Mouse (Mus musculus): ENCODE results near the gene Gm17349. TPM values are rescaled to one million over a fixed set of nuclear protein-coding genes. Genes with fewer than 3 reads are reported as not detected.

The Gm17349 gene
- polyA plus RNA-seq, 1 experiment = 1.00 TPM

- no peak for DNase-seq (ENCODE audit: extremely low spot score in 1 of 2, low spot score in 1 of 2)
These were observed 13.3 kb upstream of the Gm17349 start for GRCm38 (mm10) chr15:99718461-99719021.

- peak in 1 of 2 experiments; percentile 80 for DNase-seq (ENCODE audit: extremely low spot score in 1 of 2, low spot score in 1 of 2)
These were observed 12.4 kb upstream of the Gm17349 start, which contains the start of gene Gpd1 for GRCm38 (mm10) chr15:99717386-99718334. Gene Gpd1, plus strand, starts transcription at chr15:99717515.

- DNase-seq (ENCODE audit: extremely low spot score in 1 of 2, low spot score in 1 of 2) = peak in 1 of 2 experiments; percentile 68
These were observed 11.5 kb upstream of the Gm17349 start for GRCm38 (mm10) chr15:99716814-99717213.

- DNase-seq (ENCODE audit: extremely low spot score in 1 of 2, low spot score in 1 of 2) = peak in 1 of 2 experiments; percentile 57
These were observed 10.9 kb upstream of the Gm17349 start for GRCm38 (mm10) chr15:99715982-99716746.

GRCm38 (mm10) chr15:99715361-99715865, 10.1 kb upstream of the Gm17349 start:
- peak in 1 of 2 experiments; percentile 76 for DNase-seq (ENCODE audit: extremely low spot score in 1 of 2, low spot score in 1 of 2)

GRCm38 (mm10) chr15:99714858-99715257, 9.6 kb upstream of the Gm17349 start:
- DNase-seq (ENCODE audit: extremely low spot score in 1 of 2, low spot score in 1 of 2) = peak; percentile 83 to 96

- no peak for DNase-seq (ENCODE audit: extremely low spot score in 1 of 2, low spot score in 1 of 2)
These were observed 8.9 kb upstream of the Gm17349 start for GRCm38 (mm10) chr15:99714206-99714605.

- no peak for DNase-seq (ENCODE audit: extremely low spot score in 1 of 2, low spot score in 1 of 2)
These were observed 8.3 kb upstream of the Gm17349 start for GRCm38 (mm10) chr15:99713569-99713968.

- no peak for DNase-seq (ENCODE audit: extremely low spot score in 1 of 2, low spot score in 1 of 2)
These were observed 7.6 kb upstream of the Gm17349 start for GRCm38 (mm10) chr15:99712666-99713559.

GRCm38 (mm10) chr15:99711491-99711890, 6.2 kb upstream of the Gm17349 start:
- no peak for DNase-seq (ENCODE audit: extremely low spot score in 1 of 2, low spot score in 1 of 2)

- DNase-seq (ENCODE audit: extremely low spot score in 1 of 2, low spot score in 1 of 2) = no peak
These were observed 5.2 kb upstream of the Gm17349 start for GRCm38 (mm10) chr15:99710221-99711190.

GRCm38 (mm10) chr15:99708176-99708575, 2.9 kb upstream of the Gm17349 start:
- DNase-seq (ENCODE audit: extremely low spot score in 1 of 2, low spot score in 1 of 2) = no peak

- peak in 1 of 2 experiments; percentile 56 for DNase-seq (ENCODE audit: extremely low spot score in 1 of 2, low spot score in 1 of 2)
These were observed 409 bp downstream of the Gm17349 start for GRCm38 (mm10) chr15:99704881-99705280.

- peak in 1 of 2 experiments; percentile 72 for DNase-seq (ENCODE audit: extremely low spot score in 1 of 2, low spot score in 1 of 2)
These were observed 1.1 kb downstream of the Gm17349 start for GRCm38 (mm10) chr15:99704041-99704681.

GRCm38 (mm10) chr15:99703676-99704040, 1.6 kb downstream of the Gm17349 start:
- DNase-seq (ENCODE audit: extremely low spot score in 1 of 2, low spot score in 1 of 2) = no peak

GRCm38 (mm10) chr15:99703104-99703503, 2.2 kb downstream of the Gm17349 start:
- DNase-seq (ENCODE audit: extremely low spot score in 1 of 2, low spot score in 1 of 2) = no peak

- peak; percentile 88 to 98 for DNase-seq (ENCODE audit: extremely low spot score in 1 of 2, low spot score in 1 of 2)
These were observed 3.0 kb downstream of the Gm17349 start, which contains the start of gene Smarcd1 for GRCm38 (mm10) chr15:99701999-99702900. Gene Smarcd1, plus strand, starts transcription at chr15:99702129.
